Mouse (Mus musculus) myocyte (in vitro differentiated cells): ENCODE results near the gene Slc4a1.

Experiments used
- CEBPB ChIP-seq: IDR thresholded peaks from 2 replicates; pipeline ENCODE4 v1.6.1; 2011; ENCODE audit warnings: mild to moderate bottlenecking, moderate library complexity; ENCODE audit not compliant: poor library complexity, insufficient read depth, severe bottlenecking
- POLR2A ChIP-seq: IDR thresholded peaks from one replicate; pipeline ENCODE4 v1.6.1; 2011; ENCODE audit warnings: low read depth, mild to moderate bottlenecking, control low read depth, moderate library complexity; ENCODE audit not compliant: insufficient read length

- TF ChIP-seq POLR2A (no peak), CEBPB (no peak)
Measured at GRCm38 (mm10) chr11:102368347-102368746, 2.3 kb upstream of the Slc4a1 start.
